Mouse (Mus musculus) left cerebral cortex, adult 11 months (tissue): ENCODE data around the gene Dhh.

Experiments used
- DNase-seq: peaks from one replicate; pipeline ENCODE4 v3.0.0; 2022; ENCODE audit warnings: low spot score

Gene Dhh

DNA sequence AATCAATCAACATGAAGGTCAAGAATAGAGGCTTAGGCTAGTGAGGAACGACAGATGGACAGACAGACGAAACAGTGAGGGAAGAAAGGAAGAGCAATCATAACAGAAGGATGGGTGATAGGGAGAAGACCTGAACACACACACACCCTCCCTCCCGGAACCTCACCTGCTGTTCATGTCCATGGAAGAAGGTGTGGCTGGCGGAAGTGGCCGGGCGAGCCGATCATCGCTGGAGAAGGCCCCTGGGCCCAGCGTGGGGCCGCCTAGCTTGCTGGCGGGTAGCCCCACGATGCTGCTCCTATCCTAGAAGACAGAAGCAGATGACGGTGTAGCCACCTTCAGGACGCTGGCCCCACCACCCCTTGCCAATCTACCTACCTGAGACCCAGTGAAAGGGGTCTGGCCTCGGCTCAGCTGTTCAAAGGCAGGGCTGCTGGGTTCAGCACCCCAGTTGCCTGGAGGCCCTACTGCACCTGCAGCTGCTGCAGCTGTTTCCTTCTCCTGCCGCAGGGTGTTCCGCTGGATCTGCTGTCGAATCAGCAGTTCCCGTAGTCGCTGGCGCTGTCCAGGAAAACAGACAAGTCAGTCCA lies 47.0 kb downstream of the Dhh start:
- DNase-seq: no peak

DNA sequence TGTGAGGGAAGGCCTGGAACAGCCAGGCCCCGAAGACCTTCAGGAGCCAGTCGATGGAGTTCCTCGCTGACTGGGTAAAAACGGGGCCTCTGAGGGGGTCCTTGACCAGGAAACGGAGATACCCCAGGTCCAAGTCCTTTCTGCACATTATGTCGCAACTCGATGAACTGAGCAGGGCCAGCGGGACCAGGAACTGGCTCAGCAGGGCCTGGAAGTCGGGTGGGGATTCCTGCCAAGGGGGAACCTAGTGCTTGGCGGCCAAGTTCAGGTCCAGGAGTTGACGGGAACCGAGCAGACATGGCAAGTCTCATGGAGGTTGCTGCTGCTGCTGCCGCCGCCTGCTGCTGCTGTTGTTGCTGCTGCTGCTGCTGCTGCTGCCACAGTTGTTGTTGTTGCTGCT lies 47.7 kb downstream of the Dhh start:
- DNase-seq: no peak

DNA sequence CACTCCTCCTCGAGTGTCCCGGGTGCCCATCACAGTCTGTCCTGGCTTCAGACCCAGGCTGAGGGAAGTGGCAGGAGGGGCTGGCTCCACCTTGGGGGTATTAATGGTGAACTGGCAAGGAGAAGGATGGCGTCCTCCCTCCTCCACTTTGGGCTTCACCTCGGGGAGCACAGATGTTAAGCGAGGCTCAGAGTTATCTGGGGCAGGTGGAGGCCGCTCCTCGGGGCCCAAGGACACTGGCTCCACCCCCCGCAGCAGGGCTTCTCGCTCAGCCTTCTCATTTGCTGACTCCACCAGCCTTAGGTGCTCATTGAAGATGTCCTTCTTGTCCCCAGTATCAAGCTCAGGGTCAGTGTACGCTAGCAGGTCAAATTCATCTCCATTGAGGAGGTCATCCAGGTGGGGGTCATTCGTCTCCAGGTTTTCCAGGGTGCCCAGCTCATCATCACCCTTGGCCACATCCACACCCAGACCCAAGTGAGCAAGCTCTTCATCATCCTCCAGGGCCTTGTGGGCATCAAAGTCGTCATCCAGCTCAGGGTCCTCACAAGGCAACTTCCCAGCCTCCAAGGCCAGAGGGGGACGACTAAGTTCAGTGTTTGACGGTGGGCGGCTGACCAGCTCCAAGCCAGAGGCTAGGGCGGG lies 48.3 kb downstream of the Dhh start:
- no peak for DNase-seq

DNA sequence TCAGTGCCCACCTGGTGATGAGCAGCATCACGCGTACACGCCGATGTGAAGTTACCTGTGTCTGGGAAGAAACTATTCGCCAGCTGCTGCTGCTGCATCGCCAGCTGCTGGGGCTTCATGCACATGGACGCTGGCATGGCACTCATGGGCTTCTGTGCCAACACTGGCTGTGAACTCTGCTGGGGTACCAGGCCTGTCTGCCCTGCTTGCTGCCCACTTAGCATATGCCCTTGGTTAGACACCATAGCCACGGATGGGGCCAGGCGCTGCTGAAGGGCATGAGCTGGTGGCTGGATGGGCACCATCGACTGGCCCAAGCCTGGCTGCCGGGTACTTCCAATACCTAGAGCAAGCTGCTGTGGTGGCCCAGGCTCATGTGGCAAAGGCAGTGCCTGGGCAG lies 49.2 kb downstream of the Dhh start:
- no peak for DNase-seq

DNA sequence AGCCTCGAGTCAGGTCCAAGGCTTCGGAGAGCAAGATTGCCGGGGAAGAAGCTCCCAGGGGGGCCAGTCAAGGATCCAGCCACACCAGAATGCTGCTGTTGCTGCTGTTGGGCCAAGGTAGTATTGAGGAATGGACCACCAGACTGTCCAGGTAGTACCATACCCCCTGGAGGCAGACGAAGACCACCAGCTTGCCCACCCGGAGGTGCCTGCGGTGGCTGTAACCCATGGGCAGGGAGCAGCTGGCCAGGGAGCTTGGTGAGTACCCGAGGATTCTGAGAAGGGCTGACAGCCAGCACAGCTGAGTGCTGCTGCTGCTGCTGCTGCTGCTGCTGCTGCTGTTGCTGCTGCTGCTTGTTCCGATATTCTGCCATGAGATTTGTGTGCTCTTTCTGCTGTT lies 52.2 kb downstream of the Dhh start:
- no peak for DNase-seq

DNA sequence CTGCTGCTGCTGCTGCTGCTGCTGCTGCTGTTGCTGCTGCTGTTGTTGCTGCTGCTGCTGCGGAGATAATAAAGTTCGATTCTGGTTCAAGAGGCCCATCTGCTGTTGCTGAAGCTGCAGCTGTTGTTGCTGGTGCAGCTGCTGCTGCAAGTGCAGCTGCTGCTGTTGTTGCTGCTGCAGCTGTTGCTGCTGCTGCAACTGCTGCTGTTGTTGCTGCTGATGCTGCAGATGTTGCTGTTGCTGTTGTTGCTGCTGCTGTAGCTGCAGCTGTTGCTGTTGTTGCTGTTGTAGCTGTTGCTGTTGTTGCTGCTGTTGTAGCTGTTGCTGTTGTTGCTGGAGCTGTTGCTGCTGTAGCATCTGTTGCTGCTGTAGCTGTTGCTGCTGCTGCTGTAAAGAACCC lies 53.2 kb downstream of the Dhh start:
- DNase-seq: no peak

DNA sequence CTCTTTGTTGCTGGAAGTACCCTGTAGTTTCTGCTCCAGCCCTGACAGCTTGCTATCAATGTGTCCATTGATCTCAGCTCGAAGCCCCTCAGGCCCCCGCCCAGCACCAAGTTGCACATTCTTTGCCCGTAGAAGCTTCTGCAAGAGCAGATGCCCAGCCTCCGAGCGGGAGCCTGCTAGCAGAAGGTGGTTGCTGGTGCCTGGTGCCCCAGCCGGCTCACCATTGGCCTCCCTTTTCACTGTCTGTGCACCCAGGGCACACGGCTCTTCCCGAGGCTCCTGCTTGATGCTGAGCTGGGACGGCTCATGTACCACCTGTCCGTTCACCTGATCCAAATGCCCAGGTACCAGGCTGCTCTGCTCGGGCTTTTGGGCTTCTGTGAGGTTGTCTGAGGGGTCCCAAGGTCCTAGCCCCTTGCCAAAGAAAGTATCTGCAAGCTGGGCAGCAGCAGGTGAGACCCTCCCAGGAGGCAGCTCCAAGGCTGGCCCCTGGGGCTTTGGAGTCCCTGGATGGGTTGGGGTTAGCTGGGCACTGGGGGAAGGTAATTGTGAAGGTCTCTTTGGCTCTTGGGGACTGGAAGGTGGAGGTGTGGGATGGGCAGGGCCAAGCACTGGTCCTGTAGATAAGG lies 54.6 kb downstream of the Dhh start:
- DNase-seq: no peak
